Mouse (Mus musculus) cerebellum, postnatal 36 days (tissue): ENCODE data around the gene Wnt7b.

Source experiments
- DNase-seq, 2 experiments: peaks; one replicate each; pipeline ENCODE4 v3.0.0; 2021 to 2022; ENCODE audit warnings: mixed read lengths in 2 of 2

Wnt7b gene

GRCm38 (mm10) chr15:85582356-85582910, at the start of gene Wnt7b:
Gene Wnt7b (minus strand): TSS chr15:85582473.
- DNase-seq = no peak

GRCm38 (mm10) chr15:85631591-85631990, 49.3 kb upstream of the Wnt7b start:
- DNase-seq = no peak

- no peak for DNase-seq
Measured at GRCm38 (mm10) chr15:85629924-85630545, 47.8 kb upstream of the Wnt7b start.

GRCm38 (mm10) chr15:85625666-85626279, 43.5 kb upstream of the Wnt7b start:
- peak; percentile 37 to 54 for DNase-seq

- no peak for DNase-seq
Measured at GRCm38 (mm10) chr15:85622213-85622612, 39.9 kb upstream of the Wnt7b start.

GRCm38 (mm10) chr15:85615537-85616100, 33.3 kb upstream of the Wnt7b start:
- DNase-seq = no peak

GRCm38 (mm10) chr15:85615075-85615474, 32.8 kb upstream of the Wnt7b start:
- no peak for DNase-seq

GRCm38 (mm10) chr15:85613358-85614266, 31.3 kb upstream of the Wnt7b start:
- DNase-seq = peak; percentile 28 to 39

GRCm38 (mm10) chr15:85612660-85613357, 30.5 kb upstream of the Wnt7b start:
- DNase-seq = peak; percentile 40 to 60

- DNase-seq = peak; percentile 44 to 46
Measured at GRCm38 (mm10) chr15:85611701-85612520, 29.6 kb upstream of the Wnt7b start.

GRCm38 (mm10) chr15:85610618-85611218, 28.4 kb upstream of the Wnt7b start:
- DNase-seq = peak; percentile 81 to 86

- no peak for DNase-seq
Measured at GRCm38 (mm10) chr15:85610120-85610519, 27.8 kb upstream of the Wnt7b start.

GRCm38 (mm10) chr15:85609266-85610004, 27.2 kb upstream of the Wnt7b start:
- no peak for DNase-seq

- DNase-seq = no peak
Measured at GRCm38 (mm10) chr15:85605962-85606610, 23.8 kb upstream of the Wnt7b start.

GRCm38 (mm10) chr15:85604938-85605337, 22.7 kb upstream of the Wnt7b start:
- no peak for DNase-seq

- DNase-seq = no peak
Measured at GRCm38 (mm10) chr15:85604507-85604906, 22.2 kb upstream of the Wnt7b start.

- no peak for DNase-seq
Measured at GRCm38 (mm10) chr15:85603422-85603821, 21.1 kb upstream of the Wnt7b start.

- no peak for DNase-seq
Measured at GRCm38 (mm10) chr15:85602733-85603132, 20.5 kb upstream of the Wnt7b start.

GRCm38 (mm10) chr15:85602021-85602420, 19.7 kb upstream of the Wnt7b start:
- DNase-seq = no peak

GRCm38 (mm10) chr15:85601202-85601601, 18.9 kb upstream of the Wnt7b start:
- no peak for DNase-seq
